Mouse (Mus musculus) thymus, postnatal 14 days (tissue): ENCODE data around the gene Mtfp1.
A peak's percentile ranks its signal among the peaks of the same experiment; 100 is the strongest.

Experiments used
- DNase-seq: peaks from one replicate; pipeline ENCODE4 v3.0.0; 2021

Gene Mtfp1

DNA sequence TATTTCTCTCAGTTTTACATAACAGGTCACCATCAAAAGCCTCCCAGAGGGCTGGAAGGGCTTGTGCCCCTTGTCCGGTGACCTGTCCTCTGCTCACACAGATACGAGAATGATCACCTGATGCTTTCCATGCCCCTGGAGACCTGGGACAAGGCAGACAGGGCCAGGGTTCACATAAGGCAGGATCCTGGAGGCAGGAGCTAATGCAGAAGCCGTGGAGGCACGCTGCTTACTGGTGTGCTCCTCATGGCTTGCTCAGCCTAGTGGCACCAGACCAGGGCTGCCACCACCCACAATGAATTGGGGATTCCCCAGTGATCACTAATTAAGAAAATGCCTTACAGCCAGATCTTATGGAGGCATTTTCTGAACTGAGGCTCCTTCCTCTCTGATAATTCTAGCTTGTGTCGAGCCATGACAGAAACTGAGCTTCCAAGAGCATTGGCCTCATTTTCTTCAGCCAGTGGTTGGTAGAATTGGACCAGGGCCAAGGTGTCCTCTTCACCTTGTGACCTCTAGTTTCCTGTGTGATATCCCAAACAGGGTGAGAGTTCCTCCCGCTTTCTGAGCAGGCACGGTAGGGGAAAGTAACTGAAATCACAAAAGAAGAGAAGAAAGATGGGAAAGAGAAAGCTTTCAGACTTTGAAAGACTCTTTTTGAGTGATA is 16.8 kb downstream of the Mtfp1 start:
- no peak for DNase-seq

DNA sequence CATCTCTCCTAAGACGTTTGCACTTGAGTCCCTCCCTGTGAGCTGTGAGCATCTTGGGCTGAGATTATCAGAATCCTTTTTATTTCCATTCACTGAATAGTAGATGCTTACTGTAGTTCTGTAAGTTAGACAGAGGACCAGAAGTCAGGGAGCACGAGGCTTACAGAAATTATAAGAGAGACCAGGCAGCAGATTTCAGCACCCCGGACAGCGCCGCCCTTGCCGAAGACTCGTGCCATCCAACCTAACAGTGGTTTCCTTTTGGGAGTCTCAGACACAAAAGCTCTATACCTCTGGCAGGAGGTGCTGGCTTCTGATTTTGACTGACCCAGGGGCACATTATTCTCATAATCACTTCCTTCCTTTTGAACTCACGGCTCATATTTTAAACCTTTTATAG is 18.6 kb downstream of the Mtfp1 start:
- peak; percentile 57 for DNase-seq

DNA sequence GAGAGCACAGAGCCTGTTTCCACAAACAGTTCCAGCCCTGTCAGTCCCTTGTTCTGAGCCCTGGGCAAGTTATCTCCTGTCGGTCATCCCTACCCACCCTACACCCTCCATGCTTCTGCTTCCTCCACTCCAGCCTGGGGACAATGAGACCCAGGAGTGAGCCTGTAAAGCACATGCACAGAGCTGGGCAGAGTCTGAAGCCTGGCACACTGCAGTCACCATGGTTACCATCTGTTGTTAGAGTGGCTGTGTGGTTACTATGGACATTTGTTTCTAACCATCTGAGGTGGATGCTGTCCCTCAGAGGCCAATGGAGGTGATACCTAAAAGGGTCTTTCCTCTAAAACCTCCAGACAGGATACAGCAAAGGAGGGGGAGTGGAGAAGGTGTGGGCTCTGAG is 25.6 kb downstream of the Mtfp1 start:
- DNase-seq = no peak

DNA sequence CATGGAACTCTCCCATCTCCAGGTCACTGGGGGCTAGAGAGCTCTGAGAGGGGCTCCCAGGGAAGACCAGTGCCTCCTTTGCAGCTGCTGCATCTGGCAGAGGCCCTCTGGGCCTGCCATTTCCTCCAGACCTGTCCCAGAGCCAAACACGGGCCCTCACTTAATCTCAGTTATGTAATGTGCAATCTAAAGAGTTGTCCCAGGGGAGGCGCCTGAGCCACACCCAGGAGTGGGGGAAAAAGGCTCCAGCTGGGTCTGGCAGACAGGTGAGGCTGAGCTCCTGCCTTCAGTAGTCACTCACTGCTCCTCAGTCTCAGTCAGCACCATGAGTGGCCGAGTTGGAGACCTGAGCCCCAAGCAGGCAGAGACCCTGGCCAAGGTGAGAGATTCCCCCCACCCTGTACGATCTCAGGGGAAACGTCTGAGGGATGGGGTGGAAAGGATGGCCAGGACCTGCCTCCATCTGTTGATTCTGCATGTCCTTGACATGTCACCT is 30.6 kb downstream of the Mtfp1 start, which contains the start of gene Sec14l3:
Gene Sec14l3 (plus strand): TSS at position 215 of the 496 bp plus-strand sequence.
- no peak for DNase-seq

DNA sequence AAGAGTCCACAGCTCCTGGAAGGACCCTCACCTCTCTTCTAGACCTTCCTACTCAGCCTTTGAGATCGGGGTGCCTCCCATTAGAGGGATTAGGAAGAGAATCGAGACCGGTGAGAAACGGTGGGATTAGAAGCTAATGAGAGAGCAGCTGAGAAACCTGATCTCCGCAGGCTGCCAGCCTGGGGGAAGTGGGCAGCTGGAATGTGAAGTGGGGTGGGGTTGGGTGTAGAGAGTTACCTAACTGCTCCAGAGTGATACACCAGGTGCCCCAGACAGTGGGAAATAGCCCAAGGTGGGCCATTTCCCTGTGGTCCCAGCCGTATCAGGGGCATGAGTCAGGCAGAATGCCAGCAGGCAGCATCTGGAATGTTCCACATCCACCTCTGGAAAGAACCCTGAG is 32.3 kb downstream of the Mtfp1 start:
- no peak for DNase-seq

DNA sequence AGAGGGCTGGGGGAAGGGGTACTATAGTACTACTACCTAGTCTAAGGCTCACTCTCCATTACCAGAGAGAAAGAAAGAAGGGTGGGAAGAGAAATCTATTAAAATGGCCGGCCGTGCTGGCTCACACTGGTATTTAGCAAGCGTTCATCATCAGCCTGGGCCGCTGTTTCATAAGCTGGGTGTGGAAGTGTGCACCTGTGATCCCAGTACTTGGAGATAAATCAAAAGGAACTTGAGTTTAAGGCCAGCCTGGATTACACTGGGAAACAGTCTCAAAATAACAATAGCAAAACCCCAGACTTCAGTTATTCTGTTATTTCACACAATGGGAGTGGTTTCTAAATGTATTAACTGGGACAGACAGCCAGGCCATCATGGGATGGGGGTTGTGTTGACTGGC is 32.7 kb downstream of the Mtfp1 start:
- DNase-seq = no peak

DNA sequence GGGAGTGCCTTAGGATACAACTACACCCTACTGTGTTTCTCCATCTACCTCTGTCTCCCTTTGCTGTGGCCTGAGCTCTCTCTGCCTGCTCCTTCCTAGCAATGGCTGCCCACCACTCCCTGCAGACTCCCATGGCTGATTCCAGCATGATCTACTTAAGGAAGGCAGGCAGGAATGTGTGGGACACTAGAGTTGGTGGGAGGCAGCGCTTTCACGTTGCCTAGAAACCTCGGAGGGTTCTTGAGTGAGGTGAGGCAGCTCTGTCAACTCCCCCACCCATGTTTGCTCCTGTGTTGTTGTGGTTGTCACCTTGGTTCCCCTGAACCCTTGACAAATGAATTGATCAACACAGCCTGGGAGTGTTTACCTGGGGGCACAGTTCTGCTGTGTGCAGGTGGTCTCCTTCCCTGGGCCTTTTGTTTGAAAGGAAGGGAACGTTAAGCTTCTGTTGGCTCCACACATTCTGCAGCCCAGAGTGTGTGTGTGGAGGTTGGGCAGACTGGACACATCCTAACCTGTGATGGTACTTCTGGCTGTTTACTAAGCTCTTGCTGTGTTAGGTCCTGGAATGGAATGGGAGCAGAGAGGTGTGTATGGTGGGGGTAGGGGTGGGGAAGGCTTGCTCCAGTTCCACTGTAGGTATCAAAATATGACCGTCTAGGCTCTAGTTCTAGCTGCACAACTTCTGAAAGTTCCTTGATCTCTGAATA is 34.2 kb downstream of the Mtfp1 start:
- DNase-seq = no peak

DNA sequence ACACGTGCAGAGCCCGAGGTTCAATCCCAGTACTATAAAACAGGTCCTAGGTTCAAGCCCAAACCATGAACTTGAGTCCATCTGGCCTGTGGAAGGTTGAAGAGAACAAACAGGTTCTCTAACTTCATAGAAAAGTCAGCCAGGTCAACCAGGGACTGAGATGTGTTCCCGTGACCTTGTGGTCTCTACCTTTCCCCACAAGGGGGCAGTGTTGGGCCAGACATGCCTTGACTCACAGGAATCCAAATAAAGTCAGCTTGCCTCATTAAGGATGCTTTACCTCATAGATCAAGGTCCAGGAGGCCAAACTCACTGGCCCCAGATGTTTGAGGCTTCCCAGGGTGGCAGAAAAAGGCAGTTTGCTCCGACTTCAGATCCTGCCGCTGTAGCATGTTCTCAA is 41.7 kb downstream of the Mtfp1 start:
- peak; percentile 66 for DNase-seq

DNA sequence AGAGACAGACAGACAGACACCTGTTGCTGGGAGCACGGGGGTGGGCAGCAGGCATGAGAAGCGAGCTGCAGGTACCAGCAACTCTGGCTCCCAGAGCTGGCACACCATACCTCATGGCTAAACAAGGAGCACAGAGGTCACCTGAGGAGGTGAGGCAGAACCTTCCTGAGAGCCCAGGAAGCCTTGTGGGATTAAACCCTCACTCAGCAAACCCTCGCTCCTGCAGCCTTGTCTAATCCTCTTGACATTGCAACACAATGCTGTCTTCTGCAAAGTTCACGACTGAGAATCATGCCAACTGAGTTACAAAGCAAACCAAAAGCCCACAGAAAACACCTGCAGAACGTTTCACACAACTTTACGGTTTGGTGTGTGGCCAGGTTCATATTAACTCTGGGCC is 46.8 kb downstream of the Mtfp1 start:
- no peak for DNase-seq

DNA sequence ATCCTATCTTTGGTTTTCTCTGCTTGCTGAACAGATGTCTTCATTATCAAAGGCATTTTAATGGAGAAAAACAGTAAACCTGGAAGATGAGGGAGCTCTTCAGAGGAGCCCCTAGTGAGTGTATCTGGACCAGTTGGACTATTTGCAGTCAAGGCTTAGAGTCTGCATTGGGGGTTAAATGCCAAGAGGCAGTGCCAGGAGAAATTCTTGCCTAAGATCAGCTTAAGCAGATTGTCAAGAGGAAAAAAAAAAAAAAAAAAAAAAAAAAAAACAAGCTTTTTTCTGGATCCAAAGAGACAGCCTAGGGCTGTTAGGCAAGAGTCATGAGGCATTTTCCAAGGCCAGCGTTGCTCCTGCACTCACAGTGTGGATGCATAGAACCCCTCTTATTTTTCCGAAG is 47.5 kb downstream of the Mtfp1 start:
- no peak for DNase-seq

DNA sequence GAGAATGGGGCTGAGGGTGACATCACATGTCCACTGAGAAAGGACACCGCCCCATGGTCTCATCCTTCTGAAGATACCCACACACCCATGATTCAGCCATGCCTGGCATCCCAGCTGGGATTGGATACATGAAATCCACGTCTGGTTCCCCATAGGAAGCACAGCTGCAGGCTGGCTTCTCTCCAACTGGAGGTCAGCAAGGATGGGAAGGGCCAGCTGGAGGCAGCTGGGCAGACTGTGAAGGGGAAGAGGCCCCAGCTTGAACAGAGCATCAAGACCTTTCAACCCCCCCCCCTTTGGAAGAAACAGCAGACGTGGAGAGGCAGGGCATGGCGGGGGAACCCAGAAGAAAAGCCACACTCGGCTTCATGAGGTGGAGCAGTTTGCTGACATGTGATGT is 48.7 kb downstream of the Mtfp1 start:
- no peak for DNase-seq

DNA sequence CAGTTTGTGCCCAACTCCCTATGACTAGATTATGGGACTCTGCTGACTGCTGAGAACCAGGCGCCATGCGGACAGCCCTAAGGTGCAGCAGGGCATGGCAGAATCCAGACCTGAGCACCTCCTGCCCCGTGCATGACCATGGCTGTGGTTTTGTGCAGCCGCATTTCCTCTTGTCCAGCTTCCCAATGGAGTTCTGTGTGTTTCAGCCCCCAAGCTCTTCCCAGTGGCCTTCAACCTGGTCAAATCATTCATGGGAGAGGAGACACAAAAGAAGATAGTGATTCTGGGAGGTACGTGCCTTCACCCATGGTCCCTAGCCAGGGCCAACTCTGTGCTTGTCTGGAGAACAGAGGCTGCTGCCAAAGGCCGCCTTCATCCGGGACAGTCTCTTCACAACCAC is 52.2 kb downstream of the Mtfp1 start:
- DNase-seq = no peak
